Mouse (Mus musculus) mouse trophoblast stem cell (cell line): ENCODE measurements around the gene Pitpna.

ENCODE experiments used
- in situ Hi-C, 2 experiments: fragments of 300-500 bp; cut with MseI, MboI; formaldehyde crosslinking; loops; 2 replicates in 1 of 2; 3 replicates in 1 of 2; pipeline ENCODE4 v1.15.1; 2025

The Pitpna gene

GRCm38 (mm10) chr11:75630645-75631229 is 42.8 kb downstream of the Pitpna start, which contains the start of gene Inpp5k:
Inpp5k (plus strand) TSS chr11:75630988.
- in situ Hi-C loops = no loop called here

- in situ Hi-C loops = no loop called here
These were observed 43.8 kb downstream of the Pitpna start for GRCm38 (mm10) chr11:75631561-75632225.

GRCm38 (mm10) chr11:75632921-75633320 is 45.0 kb downstream of the Pitpna start:
- in situ Hi-C loops = no loop called here

- in situ Hi-C loops = no loop called here
These were observed 46.9 kb downstream of the Pitpna start for GRCm38 (mm10) chr11:75634801-75635200.

DNA sequence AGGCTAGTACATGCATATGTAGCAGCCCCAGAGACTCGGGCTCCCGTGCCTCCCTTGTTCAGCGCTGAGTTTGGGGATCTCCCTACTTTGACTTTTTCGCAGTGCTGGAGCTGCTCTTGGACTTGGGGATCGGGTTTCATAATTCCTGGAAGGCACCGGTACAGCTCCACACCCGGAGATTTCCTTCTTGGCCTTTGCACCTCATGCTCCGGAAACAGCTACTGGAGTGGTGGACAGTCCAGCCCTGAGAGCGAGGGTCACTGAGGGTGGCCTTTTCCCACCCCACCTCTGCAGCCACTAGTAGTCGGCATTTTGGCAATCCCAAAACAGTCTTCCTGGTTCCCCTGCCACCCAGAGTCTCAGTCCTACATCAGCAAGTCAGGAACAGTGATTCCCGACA is 47.4 kb downstream of the Pitpna start:
- in situ Hi-C loops = no loop called here

- in situ Hi-C loops = no loop called here
These were observed 55.4 kb downstream of the Pitpna start for GRCm38 (mm10) chr11:75643323-75643722.

DNA sequence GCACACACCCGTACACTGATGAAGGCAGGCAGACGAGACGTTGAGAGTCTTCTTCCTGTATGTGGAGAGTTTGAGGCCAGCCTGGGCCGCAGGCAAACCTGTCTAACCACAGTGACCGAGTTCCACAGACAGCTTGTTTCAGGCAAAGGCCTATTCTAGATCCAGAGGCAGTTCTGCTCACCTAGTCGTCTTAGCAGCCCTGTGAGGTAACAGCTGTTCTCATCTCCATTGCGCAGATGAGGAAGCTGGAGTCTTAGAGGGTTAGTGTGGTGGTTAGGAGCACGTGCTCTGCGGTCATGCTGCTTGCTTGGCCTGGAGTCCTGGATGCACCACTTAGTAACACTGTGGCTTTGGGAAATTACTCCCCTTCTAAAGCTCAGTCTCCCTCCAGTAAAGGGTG is 56.8 kb downstream of the Pitpna start:
- in situ Hi-C loops = no loop called here

DNA sequence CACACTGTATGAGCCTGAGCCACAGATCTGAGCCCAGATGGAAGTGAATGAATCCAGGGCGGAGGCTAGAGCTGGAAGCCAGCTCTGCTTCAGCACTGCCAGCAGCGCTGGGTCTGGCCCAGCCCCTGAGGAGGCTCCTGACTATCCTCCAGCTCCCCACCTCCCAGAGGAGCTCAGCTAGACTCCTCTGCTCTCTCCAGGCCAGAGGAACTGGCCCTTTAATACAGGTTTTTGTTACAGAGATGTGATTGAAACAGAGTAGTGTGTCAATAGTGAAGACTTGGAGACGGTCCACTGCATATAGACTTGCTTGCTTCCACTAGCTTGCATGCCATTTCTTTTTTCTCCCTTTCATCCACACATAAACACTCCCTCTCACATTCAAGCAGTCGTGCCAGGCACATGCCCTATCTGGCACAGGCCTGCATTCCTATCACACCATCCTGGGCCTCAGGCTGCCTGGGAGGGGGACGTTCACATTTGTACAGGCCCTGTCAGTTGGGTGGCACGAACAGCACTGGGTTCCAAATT is 59.8 kb downstream of the Pitpna start:
- in situ Hi-C loops = no loop called here

- in situ Hi-C loops = no loop called here
These were observed 61.3 kb downstream of the Pitpna start for GRCm38 (mm10) chr11:75649155-75649561.

GRCm38 (mm10) chr11:75650311-75650710 is 62.4 kb downstream of the Pitpna start, which contains the start of gene Myo1c:
Myo1c (plus strand) TSS chr11:75650504.
- in situ Hi-C loops = no loop called here

- in situ Hi-C loops = no loop called here
These were observed 63.1 kb downstream of the Pitpna start for GRCm38 (mm10) chr11:75650958-75651425.

DNA sequence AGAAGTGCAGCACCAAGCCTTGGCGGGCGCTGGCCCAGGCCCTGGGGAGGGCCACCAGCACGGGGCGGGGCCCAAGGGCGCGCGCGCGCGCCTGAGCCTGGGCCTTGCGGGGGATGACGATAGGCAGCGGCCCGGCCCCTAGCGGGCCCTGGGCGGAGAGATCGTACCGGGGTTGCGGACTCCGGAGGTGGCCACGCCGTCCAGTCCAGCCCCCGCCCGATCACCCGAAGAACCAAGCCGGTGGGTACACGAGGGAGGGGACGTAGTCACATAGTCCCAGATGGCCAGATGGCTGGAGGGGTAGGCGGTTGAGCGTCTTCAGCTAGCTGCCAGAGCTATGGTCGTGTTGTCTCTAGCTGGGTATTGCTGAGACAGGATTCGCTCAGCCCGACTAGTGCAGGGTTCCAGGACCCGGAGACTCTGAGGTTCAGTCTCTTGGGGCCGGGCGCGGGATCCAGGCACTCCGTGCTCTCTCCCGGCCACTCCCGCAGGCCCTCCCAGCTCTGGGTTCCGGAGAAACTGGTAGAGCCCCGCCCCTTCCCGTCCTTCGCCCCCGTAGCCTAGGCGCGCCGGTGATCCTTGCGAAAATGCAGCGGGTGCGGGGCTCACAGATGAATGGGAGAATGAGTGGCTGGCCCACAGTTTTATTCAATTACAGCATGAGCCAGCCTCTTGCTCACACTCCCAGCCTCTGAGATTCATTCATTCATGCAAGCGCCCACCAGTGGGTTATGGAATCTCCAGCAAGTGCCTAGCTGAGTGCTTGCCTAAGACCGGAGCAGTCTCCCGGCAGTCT is 63.7 kb downstream of the Pitpna start:
- in situ Hi-C loops = no loop called here

GRCm38 (mm10) chr11:75652222-75652941 is 64.5 kb downstream of the Pitpna start:
- in situ Hi-C loops = no loop called here

GRCm38 (mm10) chr11:75652942-75653684 is 65.2 kb downstream of the Pitpna start:
- in situ Hi-C loops = no loop called here

- in situ Hi-C loops = no loop called here
These were observed 66.0 kb downstream of the Pitpna start for GRCm38 (mm10) chr11:75653781-75654470.

GRCm38 (mm10) chr11:75654471-75655390 is 66.8 kb downstream of the Pitpna start:
- in situ Hi-C loops = no loop called here

- in situ Hi-C loops = no loop called here
These were observed 68.0 kb downstream of the Pitpna start for GRCm38 (mm10) chr11:75655621-75656545.
